Mouse (Mus musculus) left cerebral cortex, adult 11 months (tissue): ENCODE data around the gene Sult2a1.
"Not testable (repeated sequence)": the region's sequence is repeated elsewhere in the genome, so short reads cannot be mapped to it uniquely, and the experiment has no call there.

Experiments used
- DNase-seq: peaks from one replicate; pipeline ENCODE4 v3.0.0; 2022; ENCODE audit warnings: low spot score

Sult2a1 gene

GRCm38 (mm10) chr7:13837309-13837708 is at the start of gene Sult2a1:
Gene Sult2a1, minus strand, starts transcription at chr7:13837409.
- DNase-seq, result not testable (repeated sequence)

DNA sequence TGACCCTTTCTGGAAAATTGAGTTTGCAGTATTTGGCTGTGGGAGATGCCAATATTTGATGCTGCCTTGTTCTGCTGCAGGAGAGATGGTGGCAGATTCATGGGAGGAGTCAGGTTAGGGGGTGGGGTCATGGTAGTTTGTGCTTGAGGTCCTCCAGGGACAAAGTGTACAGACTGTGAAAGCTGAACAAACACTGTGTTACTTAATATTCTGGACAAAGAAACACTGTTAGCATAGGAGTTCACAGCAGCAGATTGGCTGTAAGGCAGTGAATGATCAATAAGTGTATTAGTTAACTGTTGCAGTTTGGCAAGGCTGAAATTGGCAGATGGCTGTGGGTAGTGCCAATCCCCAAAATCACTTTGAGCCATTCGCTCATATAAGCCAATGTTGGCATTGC is 23.3 kb downstream of the Sult2a1 start:
- no peak for DNase-seq
